Mouse (Mus musculus): ENCODE data around the gene Caly.
A peak's percentile ranks its signal among the peaks of the same experiment; 100 is the strongest.

Caly gene

DNA sequence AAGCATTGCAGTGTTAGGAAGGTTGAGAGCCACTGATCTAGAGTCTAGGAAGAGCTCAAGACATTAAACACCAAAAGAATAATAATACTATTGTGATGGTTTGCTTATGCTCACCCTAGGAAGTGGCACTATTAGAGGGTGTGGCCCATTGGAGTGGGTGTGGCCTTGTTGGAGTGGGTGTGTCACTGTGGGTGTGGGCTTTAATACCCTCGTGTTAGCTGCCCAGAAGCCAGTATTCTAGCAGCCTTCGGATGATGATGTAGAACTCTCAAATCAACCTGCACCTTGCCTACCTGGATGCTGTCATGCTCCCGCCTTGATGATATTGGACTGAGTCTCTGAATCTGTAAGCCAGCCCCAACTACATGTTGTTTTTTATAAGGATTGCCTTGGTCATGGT lies 39.6 kb downstream of the Caly start:
- DNase-seq (ENCODE audit: low spot score in 2 of 2) = no peak

DNA sequence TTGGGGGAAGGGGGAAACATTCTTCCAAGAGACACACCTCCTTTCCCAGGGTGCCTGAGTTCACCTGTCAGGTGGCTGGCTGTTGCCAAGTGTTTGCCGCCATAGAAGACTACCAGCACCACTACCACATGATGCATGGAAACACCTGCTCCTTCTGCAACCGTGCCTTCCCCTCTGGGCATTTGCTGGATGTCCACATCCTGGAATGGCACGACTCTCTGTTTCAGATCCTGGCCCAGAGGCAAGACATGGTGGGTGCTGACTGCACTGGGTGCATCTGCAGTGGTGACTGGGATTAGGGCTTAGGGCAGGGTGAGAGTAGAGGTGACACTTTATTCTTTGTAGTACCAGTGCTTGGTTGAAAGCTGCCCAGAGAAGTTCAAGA lies 45.2 kb downstream of the Caly start:
- peak in 1 of 2 experiments; percentile 5 for DNase-seq (ENCODE audit: low spot score in 2 of 2)

DNA sequence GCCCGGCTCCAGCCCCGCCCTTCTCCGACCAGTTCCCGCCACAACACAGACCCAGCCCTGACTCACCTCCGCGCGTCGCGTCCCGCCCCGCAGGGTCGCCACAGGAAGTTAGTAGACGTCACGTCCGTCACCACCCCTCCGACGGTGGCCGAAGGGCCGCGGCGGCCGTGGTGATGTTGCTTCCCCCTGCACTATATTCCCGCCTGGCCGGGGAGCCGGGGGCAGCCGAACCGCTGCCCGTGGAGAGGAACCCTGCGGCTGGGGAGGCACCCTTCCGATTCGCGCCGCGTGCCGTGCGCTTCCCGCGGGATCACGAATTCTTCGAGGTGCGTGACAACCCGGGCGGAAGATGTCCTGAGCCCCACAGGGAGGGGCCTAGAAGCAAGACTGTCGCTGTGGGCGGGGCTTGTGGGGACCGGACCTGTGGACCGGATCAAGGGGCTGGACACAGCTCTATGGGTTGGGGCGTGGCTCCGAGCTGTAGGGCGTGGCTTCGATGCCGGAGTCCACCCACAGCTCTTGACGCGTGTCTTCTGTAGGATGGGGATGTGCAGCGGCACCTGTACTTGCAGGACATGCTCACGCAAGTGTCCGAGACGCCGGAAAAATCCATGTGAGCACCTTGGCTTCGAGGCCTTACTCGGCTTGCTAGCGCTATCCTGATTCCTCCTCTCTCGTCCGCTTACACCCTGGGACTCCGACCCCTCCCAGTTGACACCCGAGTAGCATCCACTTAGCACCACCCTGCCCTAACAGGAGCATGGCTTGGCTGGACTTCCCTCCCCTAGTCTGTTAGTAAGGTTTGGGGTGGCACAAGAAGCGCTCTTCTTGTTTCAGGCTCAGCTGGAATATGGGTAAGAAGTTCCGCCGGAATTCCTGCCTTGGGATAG lies 45.8 kb downstream of the Caly start, which contains the start of the genes Zfp511 and Tubgcp2:
Zfp511 (plus strand) TSS at position 111 of the 890 bp plus-strand sequence.
Tubgcp2 (minus strand) TSS at position 389 of the 890 bp plus-strand sequence.
- DNase-seq (ENCODE audit: low spot score in 2 of 2) = peak; percentile 85 to 91

DNA sequence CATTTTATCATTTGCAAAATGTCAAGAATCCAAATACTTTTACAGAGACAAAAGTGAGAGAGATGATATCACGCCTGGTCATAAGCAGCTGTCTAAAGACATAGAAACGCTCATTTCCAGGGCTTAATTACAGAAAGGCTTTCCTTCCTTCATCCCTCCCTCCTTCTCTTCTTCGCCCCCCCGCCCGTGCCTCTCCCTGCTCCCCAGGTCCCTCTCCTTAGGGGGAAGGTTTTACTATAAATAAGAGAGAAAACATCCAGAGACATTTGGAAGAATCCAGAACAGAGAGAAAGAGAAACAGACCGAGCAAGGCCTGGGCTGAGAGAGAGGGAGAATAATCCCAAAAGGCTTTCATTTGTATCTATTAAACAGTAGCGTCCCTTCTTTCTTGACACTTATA lies 46.9 kb downstream of the Caly start:
- DNase-seq (ENCODE audit: low spot score in 2 of 2) = no peak

DNA sequence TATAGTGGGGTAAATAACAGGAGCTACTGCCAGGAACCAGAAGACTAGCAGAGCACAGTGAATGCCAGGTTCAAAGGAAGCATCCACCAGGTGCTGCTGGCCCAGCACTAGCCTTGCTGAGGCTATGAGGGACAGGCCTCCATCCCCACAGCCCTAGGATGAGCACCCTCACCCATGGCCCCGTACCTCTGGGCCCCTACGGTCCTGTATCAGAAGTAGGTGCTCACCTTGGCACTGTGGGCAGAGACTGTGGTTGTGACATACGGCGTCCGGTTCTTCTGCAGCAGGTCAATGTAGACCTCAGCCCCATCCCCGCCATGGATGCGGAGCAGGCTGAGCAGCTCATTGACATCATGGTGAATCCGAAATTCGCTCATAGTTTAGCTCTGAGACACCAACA lies 49.0 kb downstream of the Caly start:
- DNase-seq (ENCODE audit: low spot score in 2 of 2) = no peak

DNA sequence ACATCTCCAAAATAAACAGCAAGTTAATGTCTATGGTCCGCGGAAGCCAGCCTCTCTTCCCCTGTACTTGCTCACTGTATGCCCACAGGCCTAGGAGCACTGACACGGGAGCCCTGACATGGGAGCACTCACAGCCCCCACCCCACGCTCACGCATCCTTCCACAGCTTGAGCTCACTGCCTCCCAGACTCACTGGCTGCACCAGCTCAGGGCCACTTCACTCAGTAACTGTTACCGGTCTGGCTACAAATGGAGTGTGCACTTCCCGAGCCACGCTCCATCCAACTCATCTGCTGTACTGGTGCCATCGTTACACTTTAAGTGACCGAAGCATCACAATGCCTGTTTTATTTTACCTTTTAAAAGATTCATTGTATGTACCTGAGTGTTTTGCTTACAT lies 50.0 kb downstream of the Caly start:
- no peak for DNase-seq (ENCODE audit: low spot score in 2 of 2)

DNA sequence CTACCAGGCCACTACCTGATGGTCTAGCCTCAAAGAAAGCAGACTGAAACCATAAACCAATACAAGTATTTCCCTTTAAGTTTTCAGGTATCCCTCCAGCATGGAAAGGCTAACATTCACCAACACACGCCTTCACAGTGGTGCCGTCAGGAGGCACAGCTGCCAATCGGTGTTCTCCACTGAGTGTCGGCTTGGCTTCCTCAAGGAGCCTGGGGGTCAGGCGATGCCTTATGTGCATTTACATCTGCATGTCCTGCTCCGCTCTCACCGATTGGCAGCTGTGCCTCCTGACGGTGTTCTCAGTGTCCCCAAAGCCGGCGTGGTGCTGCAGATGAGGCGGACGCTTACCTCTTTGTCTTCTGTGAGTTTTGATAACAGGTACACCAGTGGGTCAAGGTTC lies 50.6 kb downstream of the Caly start:
- DNase-seq (ENCODE audit: low spot score in 2 of 2) = no peak

Data from frontal cortex, postnatal 10 days (tissue).